Mouse (Mus musculus): ENCODE results near the gene Cnih1. TPM values are rescaled to one million over a fixed set of nuclear protein-coding genes. Genes with fewer than 3 reads are reported as not detected.

Cnih1 gene
- 112 and 123 TPM in 2 replicates for polyA plus RNA-seq (2015; fragmentation: Nextera tagmentation; extraction: Ambion mirVana)

DNA sequence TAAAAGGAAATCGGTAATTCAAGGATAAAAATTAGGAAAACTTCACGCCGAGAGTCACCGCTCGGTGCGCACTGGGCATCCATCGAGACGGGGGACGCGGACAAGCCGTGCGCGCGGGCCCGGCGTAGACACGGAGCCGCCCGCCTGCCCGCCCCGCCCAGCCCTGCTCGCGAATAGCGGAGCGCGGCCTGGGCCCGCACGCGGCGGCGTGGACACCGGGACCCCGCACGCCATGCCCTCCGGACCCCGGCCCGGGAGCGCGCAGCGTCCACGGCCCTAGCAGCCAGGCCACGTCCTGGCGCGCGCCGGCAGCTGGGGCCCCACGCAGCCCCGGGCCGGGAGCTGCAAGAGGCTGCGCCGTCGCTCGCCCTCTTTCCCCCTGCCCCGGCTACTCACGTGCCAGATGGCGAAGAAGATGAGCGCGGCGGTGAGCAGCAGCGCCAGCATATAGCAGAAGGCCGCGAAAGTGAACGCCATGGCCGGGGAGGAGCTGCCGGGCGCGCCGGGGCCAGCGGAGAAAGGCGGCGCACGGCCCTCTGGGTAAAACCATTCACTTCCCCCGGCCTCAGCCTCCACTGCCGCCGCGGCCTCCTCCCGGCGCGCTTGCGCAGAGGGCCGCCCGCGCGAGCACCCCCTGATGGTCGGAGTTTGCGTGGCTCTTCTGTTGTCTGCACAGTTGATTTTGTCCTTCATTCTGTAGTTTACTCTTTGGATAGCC, at the start of gene Cnih1:
Gene Cnih1 (minus strand): TSS at position 625 of the 718 bp plus-strand sequence.

GRCm38 (mm10) chr14:46831837-46832333, 43.7 kb upstream of the Cnih1 start, which contains the start of gene Cgrrf1:
Gene Cgrrf1, plus strand, starts transcription at chr14:46832125.

DNA sequence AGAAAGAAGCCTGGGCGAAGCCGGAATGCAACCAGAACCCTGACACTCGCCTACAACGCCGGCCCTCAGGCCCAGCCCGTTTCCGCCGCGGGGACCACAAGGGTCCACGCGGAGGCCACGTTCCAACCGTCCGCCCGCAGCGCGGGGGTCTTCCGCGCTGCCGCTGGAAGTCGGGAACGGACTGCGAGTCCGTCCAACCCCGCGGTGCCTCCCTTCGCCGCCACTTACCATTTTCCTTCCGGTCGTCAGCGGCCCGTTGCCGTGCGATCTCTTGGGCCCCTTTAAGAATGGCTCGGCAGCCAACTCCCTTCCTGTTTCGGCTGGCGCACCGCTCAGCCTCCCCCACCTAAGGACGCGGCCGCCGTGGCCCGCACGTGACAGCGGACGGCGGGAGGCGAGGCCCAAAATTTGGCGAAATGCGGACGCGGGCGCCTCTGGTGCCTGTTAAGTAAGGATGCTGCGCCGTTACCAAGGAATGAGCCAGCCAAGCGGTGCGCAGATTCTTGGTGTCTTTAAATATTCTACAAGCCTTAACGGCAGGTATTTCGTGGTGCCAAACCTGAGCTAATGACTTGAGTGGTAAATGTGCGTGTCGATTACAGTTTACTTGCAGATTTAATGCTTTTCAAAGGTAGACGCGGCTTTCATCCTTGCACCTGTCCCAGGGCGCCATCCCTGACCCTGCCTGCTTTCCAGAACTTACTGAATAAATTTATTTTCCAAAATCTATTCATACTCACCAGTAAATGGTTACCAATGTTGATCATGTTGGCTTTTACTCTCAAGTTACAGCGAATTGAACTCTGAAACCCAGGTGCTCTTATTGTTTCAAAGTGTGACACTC, 33.9 kb upstream of the Cnih1 start, which contains the start of gene Gmfb:
Gene Gmfb (minus strand): TSS at position 370 of the 844 bp plus-strand sequence.

GRCm38 (mm10) chr14:46760355-46761029, 27.7 kb downstream of the Cnih1 start, which contains the start of gene Cdkn3:
Gene Cdkn3, plus strand, starts transcription at chr14:46760541.

Other genes with a start within 250 kb of the Cnih1 start
- gene Cdkn3, start 27.9 kb downstream of the Cnih1 start, polyA plus RNA-seq (2015; fragmentation: Nextera tagmentation; extraction: Ambion mirVana) = 17.6 and 19.6 TPM in 2 replicates
- gene Gmfb, start 33.8 kb upstream of the Cnih1 start, polyA plus RNA-seq (2015; fragmentation: Nextera tagmentation; extraction: Ambion mirVana) = 43.0 and 47.1 TPM in 2 replicates
- gene Cgrrf1, start 43.7 kb upstream of the Cnih1 start, polyA plus RNA-seq (2015; fragmentation: Nextera tagmentation; extraction: Ambion mirVana) = 51.0 and 52.3 TPM in 2 replicates
- gene Samd4, start 94.4 kb upstream of the Cnih1 start, polyA plus RNA-seq (2015; fragmentation: Nextera tagmentation; extraction: Ambion mirVana) = 14.2 and 14.9 TPM in 2 replicates